ENCODE assay signal across 8 mouse cellular contexts in genomic region chr10:24789747-24790545, GRCm38 (mm10). TPM values are rescaled to one million over a fixed set of nuclear protein-coding genes. Genes with fewer than 3 reads are reported as not detected.
DNase-seq lines count a peak whose midpoint lies in the region; ATAC-seq lines count a peak whose summit lies in the region.

No protein-coding gene starts in this region.

- peak; percentile 3 for DNase-seq in cerebellum, adult 11-12 months
- DNase-seq in cerebellum, adult 9-10 months: no peak
- peak; percentile 76 for DNase-seq in A20 (ENCODE audit: low read depth, low spot score)
- peak; percentile 11 for DNase-seq in adrenal gland, adult 8-10 months
- DNase-seq in kidney, postnatal 25 days: peak; percentile 69 to 79
- peak; percentile 65 for DNase-seq in lung, postnatal 10 days
- peak; percentile 55 to 85 for DNase-seq in spleen, postnatal 4 days (ENCODE audit: low spot score in 2 of 2)

- peak; percentile 77 for ATAC-seq in erythroblast, adult 5-6 weeks (replicated peaks; ENCODE audit: low FRiP score, poor library complexity, severe bottlenecking)

RNA-seq across cellular contexts. Expression of gene Enpp3, which starts 52.7 kb away (rescaled TPM):
- total RNA-seq in adrenal gland, adult 8-10 months (2022): 1 to 10 TPM; 2.3 to 3.2 (median 2.4) TPM
- 2.1 TPM in 1 of 2 replicates, not detected in the other for total RNA-seq in erythroblast, adult 5-6 weeks (2015; ENCODE audit: low replicate concordance)
- 0.85 and 1.3 TPM in 2 replicates for total RNA-seq in erythroblast, adult 5-6 weeks (2017; ENCODE audit: low replicate concordance)
